Mouse (Mus musculus) thymus, adult 2 months (tissue): Measurements from ENCODE around the gene Ap5m1.
"Not testable (repeated sequence)": the region's sequence is repeated elsewhere in the genome, so short reads cannot be mapped to it uniquely, and the experiment has no call there.

Experiments
- CTCF ChIP-seq: fragments of 200-500 bp; IDR thresholded peaks from 2 replicates; pipeline ENCODE4 v1.5.1; 2012; ENCODE audit warnings: mild to moderate bottlenecking, control low read depth, low read length, moderate library complexity, borderline replicate concordance; ENCODE audit not compliant: control insufficient read depth, poor library complexity, insufficient read depth; ENCODE audit errors: extremely low read depth
- POLR2A ChIP-seq: fragments of 200-500 bp; IDR thresholded peaks from 2 replicates; pipeline ENCODE4 v1.6.1; 2012; ENCODE audit warnings: mild to moderate bottlenecking, low read length, control low read depth, moderate library complexity; ENCODE audit not compliant: control insufficient read depth, poor library complexity, insufficient read depth; ENCODE audit errors: extremely low read depth

GRCm38 (mm10) chr14:49091755-49092154 lies 25.9 kb downstream of the Ap5m1 start:
- TF ChIP-seq POLR2A, CTCF: not testable (repeated sequence)
